Mouse (Mus musculus) lung, postnatal 0 days (tissue): Measurements from ENCODE around the gene Dnttip2.
A peak's percentile ranks its signal among the peaks of the same experiment; 100 is the strongest.

ENCODE experiments used
- CTCF ChIP-seq: IDR thresholded peaks from 2 replicates; pipeline ENCODE4 v1.5.1; 2016; ENCODE audit warnings: antibody characterized with exemption, mild to moderate bottlenecking
- EP300 ChIP-seq: IDR thresholded peaks from 2 replicates; pipeline ENCODE4 v1.6.1; 2016; ENCODE audit warnings: antibody characterized with exemption, mild to moderate bottlenecking, control low read depth

GRCm38 (mm10) chr3:122330484-122330883 is 56.3 kb downstream of the Dnttip2 start:
- TF ChIP-seq CTCF (no peak), EP300 (peak; percentile 86)
